Mouse (Mus musculus): Measurements from ENCODE around the gene Olfr955.

Olfr955 gene

DNA sequence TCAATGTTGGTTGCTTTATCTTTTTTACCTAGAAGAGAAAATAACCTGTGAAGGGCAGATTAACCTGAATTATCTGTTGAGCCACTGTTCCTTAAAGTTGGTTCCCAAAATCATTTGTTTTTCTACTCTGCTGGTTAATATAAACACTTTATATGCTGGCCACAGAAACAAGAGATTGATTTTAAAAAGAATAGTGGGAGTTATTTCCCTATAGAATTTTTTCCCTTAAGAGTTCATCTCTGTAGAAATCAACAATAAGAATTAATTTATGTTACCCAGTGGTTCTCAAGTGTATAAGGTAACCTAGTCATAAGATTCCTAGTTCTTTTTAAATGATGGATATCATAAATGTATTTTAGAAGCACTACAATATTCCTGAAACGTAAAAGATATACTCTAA lies at the start of gene Olfr955:
Olfr955 (minus strand) TSS at position 101 of the 400 bp plus-strand sequence.
- DNase-seq (ENCODE audit: low read depth, low spot score), result no peak

DNA sequence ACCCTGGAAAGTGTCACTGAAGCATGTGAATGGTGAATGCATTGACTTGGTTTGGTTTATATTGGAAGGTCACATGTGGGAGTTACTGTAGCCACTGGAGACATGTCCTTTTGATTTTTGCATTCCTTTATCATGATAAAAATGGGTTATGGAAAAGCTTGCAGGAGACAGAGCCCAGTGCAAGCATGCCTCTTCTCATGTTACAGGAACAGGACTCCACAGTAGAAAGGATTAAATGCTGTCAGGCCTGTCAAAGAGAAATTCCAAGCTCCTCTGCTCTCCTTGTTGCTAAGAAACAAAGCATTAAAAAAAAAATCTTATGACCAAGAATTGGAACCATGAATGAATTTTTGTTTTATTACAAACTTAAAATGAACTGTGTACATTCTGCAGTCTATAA lies 46.9 kb upstream of the Olfr955 start:
- peak; percentile 24 for DNase-seq (ENCODE audit: low read depth, low spot score)

DNA sequence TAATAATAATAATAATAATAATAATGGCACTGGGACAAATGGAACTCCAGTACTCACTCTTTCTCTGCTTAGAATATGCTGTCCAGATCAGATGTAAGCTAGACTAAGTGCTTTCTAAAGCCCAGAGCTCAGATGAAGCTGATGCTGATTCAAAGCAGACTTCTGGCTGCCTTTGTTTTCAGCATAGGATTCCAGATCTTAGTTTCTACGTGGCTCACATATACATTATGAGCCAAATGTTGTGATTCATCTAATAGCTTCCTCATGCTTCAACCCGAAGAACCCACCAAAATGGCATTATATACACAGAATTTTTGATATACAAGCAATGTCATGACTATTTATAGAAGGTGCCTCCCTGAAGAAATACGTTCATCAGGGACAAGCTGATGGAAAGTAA lies 43.8 kb upstream of the Olfr955 start, which contains the start of gene Olfr957:
Olfr957 (minus strand) TSS at position 279 of the 400 bp plus-strand sequence.
- no peak for DNase-seq (ENCODE audit: low read depth, low spot score)

DNA sequence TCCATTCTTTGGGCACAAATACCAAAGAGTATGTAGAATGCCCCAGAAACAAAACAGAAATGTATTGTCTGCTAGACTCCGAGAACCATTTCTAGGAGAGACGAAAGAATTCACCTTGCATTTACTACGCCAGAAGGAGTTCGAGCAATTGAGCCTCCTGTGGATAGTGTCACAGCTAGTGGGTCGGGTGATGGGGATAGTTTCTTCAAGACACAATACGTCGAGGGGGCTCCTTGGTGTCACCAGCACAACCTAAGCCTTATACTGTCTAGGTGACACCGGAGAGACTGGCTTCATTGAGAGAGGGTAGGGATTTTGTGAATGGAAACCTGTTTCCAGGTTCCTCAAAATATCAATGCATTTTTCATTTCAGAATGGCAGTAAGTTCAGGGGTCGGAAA lies 37.7 kb upstream of the Olfr955 start:
- no peak for DNase-seq (ENCODE audit: low read depth, low spot score)

DNA sequence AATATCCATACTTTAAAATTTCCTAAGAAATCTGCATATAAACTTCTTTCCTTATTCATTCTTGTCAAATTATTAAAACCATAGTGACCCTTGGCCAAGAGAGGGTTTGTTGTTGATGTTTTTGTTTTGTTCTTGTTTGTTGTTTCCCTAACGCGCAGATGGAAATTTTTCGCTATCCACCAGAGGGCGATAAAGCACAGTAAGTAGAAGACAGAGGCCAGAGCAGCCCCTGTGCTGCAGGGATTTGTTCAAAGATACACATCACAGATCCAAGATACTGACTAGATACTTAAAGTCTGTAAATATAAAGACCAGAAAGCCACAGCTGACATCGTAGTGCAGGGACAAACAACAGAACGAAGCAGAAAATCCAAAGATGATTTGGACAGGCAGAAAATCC lies 37.3 kb upstream of the Olfr955 start:
- DNase-seq (ENCODE audit: low read depth, low spot score), result peak; percentile 34

- no peak for DNase-seq (ENCODE audit: low read depth, low spot score)
Observed at GRCm38 (mm10) chr9:39493895-39494294, 22.2 kb upstream of the Olfr955 start, which contains the start of gene Olfr44. Gene Olfr44, minus strand, starts transcription at chr9:39493995.

DNA sequence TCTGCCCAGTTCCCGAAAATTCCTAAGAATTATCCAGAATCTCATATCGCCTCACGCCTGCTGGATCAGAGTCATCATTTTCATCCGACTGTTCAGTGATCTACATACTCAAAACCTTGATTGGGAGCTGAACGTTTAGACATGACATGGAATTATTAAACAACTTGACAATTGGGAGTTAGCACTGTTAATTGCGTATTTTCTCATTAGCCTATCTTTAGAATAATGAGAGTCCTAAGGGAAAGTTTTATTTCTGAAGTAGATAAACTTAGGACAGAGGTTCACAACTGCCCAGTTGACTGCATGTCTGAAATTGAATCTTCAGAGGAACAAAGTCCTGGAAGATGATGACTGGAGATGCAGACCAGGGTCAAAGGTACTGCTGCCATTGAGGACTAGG lies 15.3 kb downstream of the Olfr955 start, which contains the start of gene Olfr954:
Olfr954 (plus strand) TSS at position 301 of the 400 bp plus-strand sequence.
- no peak for DNase-seq (ENCODE audit: low read depth, low spot score)

DNA sequence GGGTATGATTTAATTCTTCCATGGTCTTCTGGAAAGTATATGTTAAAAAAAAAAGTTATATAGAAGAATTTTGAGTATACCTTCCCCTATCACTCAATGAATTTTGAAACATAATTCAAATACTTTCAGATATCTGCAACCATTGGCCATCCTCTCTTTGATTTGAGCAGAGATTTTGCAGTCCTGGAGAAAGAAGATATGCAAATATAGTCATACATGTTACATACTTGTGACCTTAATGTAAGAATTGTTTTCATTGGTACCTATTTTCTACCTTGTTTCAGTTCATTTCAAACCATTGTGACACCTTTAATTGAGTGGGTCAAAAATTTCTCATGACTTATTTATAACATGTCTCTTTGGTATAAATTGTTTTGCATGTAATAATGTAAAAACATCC lies 44.7 kb downstream of the Olfr955 start, which contains the start of gene Olfr952:
Olfr952 (minus strand) TSS at position 101 of the 400 bp plus-strand sequence.
- DNase-seq (ENCODE audit: low read depth, low spot score), result no peak
